Mouse (Mus musculus) forebrain, embryonic 10.5 days (tissue): ENCODE results near the gene Gm6904. TPM values are rescaled to one million over a fixed set of nuclear protein-coding genes. Genes with fewer than 3 reads are reported as not detected.

Experiments
- DNase-seq: peaks from one replicate; pipeline ENCODE4 v3.0.0-alpha.2; 2017; ENCODE audit warnings: low spot score; ENCODE audit errors: extremely low spot score
- H3K27ac ChIP-seq: fragments of 300-500 bp; sonication (generic); 2 replicates; pipeline ENCODE4 v1.5.1; 2016; ENCODE audit warnings: mild to moderate bottlenecking
- H3K27me3 ChIP-seq: fragments of 300-500 bp; sonication (generic); 2 replicates; pipeline ENCODE4 v1.6.1; 2016; ENCODE audit warnings: mild to moderate bottlenecking; ENCODE audit not compliant: poor library complexity, severe bottlenecking
- H3K36me3 ChIP-seq: fragments of 300-500 bp; sonication (generic); replicated peaks from 2 replicates; pipeline ENCODE4 v1.6.1; 2016; ENCODE audit warnings: mild to moderate bottlenecking, moderate library complexity
- H3K4me1 ChIP-seq: fragments of 300-500 bp; sonication (generic); 2 replicates; pipeline ENCODE4 v1.6.1; 2016
- H3K4me3 ChIP-seq: fragments of 300-500 bp; sonication (generic); 2 replicates; pipeline ENCODE4 v1.5.1; 2016; ENCODE audit warnings: mild to moderate bottlenecking, moderate library complexity
- H3K9me3 ChIP-seq: fragments of 300-500 bp; sonication (generic); 2 replicates; pipeline ENCODE4 v1.6.1; 2016; ENCODE audit warnings: mild to moderate bottlenecking, moderate library complexity
- WGBS: fragments of 180-500 bp; shearing (Covaris S2); methylation state at CpG from one replicate; pipeline ENCODE4 v1.1.7; 2016; 5-methylcytosine and 5-hydroxymethylcytosine counted together
- polyA plus RNA-seq: library from polyadenylated mRNA; unstranded; fragments of >200 nt; fragmentation: Nextera tagmentation; extraction: Ambion mirVana; gene quantifications from 2 replicates; pipeline ENCODE4 v1.2.1, GENCODE M21; 2016

Gene Gm6904
- polyA plus RNA-seq, 1 experiment from 2014 or later = not detected

- peak overlapping the region; percentile 83 for H3K27ac ChIP-seq
- H3K4me3 ChIP-seq = peak overlapping the region; percentile 33; the same call in 1 of the 2 replicates
- H3K9me3 ChIP-seq = no peaks in the 10 kb centered on the region
- peaks cover 21% of the 10 kb centered on the region for H3K36me3 ChIP-seq
- WGBS = 48% methylated on average over 10 of the region's 10 CpGs
- no peaks in the 10 kb centered on the region for H3K27me3 ChIP-seq
- DNase-seq = no peak
- peaks cover 54% of the 10 kb centered on the region for H3K4me1 ChIP-seq
Measured at GRCm38 (mm10) chr14:59205976-59206583, 53.9 kb downstream of the Gm6904 start.

GRCm38 (mm10) chr14:59205461-59205860 is 54.6 kb downstream of the Gm6904 start:
- WGBS = 28% methylated on average over 7 of the region's 7 CpGs

DNA sequence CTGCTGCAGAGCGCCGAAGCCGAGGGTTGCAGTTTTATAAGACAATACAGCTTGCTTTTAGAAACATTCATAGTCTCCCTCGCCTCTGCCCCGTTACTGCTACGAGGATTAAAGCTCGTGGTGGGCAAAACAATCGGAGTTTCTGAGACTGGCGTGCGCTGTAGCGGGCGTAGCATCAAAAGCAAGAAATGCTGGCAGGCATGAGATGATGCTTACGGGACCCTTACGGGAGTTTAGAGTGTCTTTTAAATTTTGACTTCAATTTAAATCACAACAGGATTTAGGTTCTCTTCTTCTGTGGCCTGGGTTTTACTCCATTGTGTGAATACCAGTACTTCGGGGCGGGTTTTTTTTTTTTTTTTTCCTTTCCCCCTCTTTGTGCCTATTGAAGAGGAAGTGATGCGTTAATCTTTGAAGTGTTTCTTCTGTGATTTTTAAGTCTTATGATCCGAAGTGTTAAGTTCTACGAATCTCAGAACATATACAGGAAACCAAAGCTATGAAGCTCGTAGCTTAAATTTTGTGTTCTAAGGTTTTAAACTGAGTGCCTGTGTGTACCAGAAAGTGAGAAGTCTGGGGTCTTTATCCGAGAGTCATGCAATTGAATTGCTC is 58.3 kb downstream of the Gm6904 start:
- DNase-seq = no peak
- H3K4me1 ChIP-seq = peaks cover 57% of the 10 kb centered on the region

More at GRCm38 (mm10) chr14:59205461-59205860, 54.6 kb downstream of the Gm6904 start:
- Histone ChIP-seq H3K27ac (peak overlapping the region; percentile 83), H3K27me3 (no peaks in the 10 kb centered on the region), H3K36me3 (peaks cover 15% of the 10 kb centered on the region), H3K9me3 (no peaks in the 10 kb centered on the region), H3K4me3 (peak overlapping the region; percentile 33; the same call in 1 of the 2 replicates), H3K4me1 (peaks cover 58% of the 10 kb centered on the region)
- DNase-seq = no peak

GRCm38 (mm10) chr14:59200711-59201603 is 59.1 kb downstream of the Gm6904 start, which contains the start of gene Rcbtb1:
Gene Rcbtb1, plus strand, starts transcription at chr14:59201209.
- H3K4me3 ChIP-seq = peak within 1 kb of the TSS; percentile 89
- H3K27ac ChIP-seq = peak within 1 kb of the TSS; percentile 99
- WGBS = under 1% methylated on average over 95 of the region's 96 CpGs
- DNase-seq = peak; percentile 93
- H3K27me3 ChIP-seq = no peaks in the 10 kb centered on the region
- H3K36me3 ChIP-seq = no peaks in the 10 kb centered on the region
- H3K4me1 ChIP-seq = peaks cover 49% of the 10 kb centered on the region
- H3K9me3 ChIP-seq = peaks cover 6% of the 10 kb centered on the region; the same call in 1 of the 2 replicates

More for the DNA sequence above, 58.3 kb downstream of the Gm6904 start:
- Histone ChIP-seq H3K4me3 (peak overlapping the region; percentile 89), H3K9me3 (no peaks in the 10 kb centered on the region), H3K27me3 (no peaks in the 10 kb centered on the region), H3K36me3 (0 out of 2 replicates have a peak, but pooled peaks cover 1% of the 10 kb centered on the region), H3K27ac (peak overlapping the region; percentile 99)
- WGBS = under 1% methylated on average over 21 of the region's 21 CpGs

Other genes starting within 250 kb of the Gm6904 start
- not detected in 2 replicates for gene 1700129C05Rik, start 117.3 kb downstream of the Gm6904 start, polyA plus RNA-seq
- not detected in 2 replicates for gene Gm5142, start 81.5 kb downstream of the Gm6904 start, polyA plus RNA-seq
- 121 and 127 TPM in 2 replicates for gene Rcbtb1, start 59.0 kb downstream of the Gm6904 start, polyA plus RNA-seq
- gene Phf11a, start 37.3 kb upstream of the Gm6904 start, polyA plus RNA-seq = not detected in 2 replicates
- 0.21 and 0.26 TPM in 2 replicates for gene Phf11b, start 81.1 kb upstream of the Gm6904 start, polyA plus RNA-seq
- 0.17 and 0.22 TPM in 2 replicates for gene Phf11d, start 105.3 kb upstream of the Gm6904 start, polyA plus RNA-seq
- gene Phf11c, start 135.2 kb upstream of the Gm6904 start, polyA plus RNA-seq = 0.51 and 0.79 TPM in 2 replicates
- 11.8 and 13.7 TPM in 2 replicates for gene Setdb2, start 180.7 kb upstream of the Gm6904 start, polyA plus RNA-seq
- 44.5 and 46.0 TPM in 2 replicates for gene Cab39l, start 180.8 kb upstream of the Gm6904 start, polyA plus RNA-seq